Mouse (Mus musculus) frontal cortex, postnatal 10 days (tissue): ENCODE measurements at regions not wholly inside any gene's neighbourhood (a gene's known extent, or its start where the extent isn't known, plus 50 kb on each side); places are given as distances from the start of the nearest gene placed in this dataset.

Experiments
- DNase-seq, 2 experiments: peaks; one replicate each; pipeline ENCODE4 v3.0.0; 2022; ENCODE audit warnings: low spot score in 2 of 2, mixed read lengths in 1 of 2

DNA sequence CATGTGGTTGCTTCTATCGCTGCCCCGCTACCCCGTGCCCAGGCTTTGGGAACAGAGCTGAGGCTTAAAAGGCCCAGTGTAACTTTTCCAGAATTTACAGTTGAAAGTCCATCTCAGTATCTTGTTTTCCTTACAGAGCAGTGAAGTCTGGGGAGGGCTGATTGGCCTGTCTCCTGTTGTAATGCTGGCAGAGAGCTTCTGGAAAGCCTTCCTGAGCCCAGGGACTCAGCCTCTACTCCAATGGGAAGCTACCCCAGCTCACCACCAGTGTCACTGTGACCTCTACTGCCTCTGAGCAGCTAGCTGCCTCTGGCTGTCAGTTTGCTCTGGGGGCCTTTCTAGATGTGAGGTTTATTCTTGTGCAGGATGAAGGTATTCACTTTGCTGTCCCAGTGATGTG, 87.5 kb downstream of the Kcnrg start:
- no peak for DNase-seq

- no peak for DNase-seq
Observed at GRCm38 (mm10) chr14:61696290-61696842, 89.1 kb downstream of the Kcnrg start.

DNA sequence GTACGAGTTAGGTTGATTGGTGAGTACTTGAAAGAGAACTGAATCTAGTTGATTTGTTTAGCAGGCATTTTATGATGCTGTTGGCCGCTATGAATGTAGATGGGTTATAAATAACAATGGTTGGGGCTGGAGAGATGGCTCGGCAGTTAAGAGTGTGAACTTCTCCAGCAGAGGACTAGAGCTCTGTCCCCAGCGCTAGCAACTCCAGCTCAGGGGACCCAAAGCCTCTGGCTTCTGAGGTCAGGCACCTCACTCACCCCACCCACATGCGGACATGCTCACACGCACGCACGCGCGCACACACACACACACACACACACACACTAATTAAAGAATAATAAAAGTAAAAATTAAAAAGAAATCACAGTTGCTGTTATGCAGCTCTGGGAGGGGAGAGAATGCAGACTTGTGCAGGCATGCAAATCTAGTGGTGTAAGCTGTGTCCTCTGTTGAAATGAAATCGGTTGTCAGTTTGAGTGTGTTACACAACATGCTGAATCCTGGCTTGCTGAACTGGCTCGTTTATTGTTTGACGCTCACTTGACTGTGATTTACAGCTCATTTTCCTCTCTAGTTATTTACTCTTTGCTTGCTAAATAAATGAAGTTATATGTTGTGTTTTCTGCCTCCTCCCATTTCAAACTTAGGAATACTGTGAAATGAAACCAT, 89.8 kb downstream of the Kcnrg start:
- no peak for DNase-seq

GRCm38 (mm10) chr14:61697704-61698103, 90.4 kb downstream of the Kcnrg start:
- no peak for DNase-seq

GRCm38 (mm10) chr14:61698358-61699055, 91.2 kb downstream of the Kcnrg start:
- DNase-seq, result no peak

DNA sequence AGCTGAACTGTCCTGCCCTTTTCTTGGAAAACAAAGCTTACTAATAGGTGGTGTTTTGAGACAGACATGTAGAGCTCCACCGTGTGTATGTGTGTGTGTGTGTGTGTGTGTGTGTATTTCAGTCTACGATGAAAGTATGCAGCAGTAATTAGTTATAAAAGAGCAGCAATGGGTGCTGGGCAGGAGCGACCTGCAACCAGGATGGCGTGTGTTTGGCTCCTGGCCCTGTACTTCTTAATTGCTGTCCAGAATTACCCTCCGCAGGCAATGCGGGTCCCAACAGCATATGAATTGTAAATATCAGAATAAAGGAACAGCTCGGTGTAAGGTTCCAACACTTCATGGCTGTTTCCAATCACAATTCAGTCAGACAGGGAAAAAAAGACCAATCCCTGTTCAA, 92.4 kb downstream of the Kcnrg start:
- no peak for DNase-seq

GRCm38 (mm10) chr14:61701131-61701530, 93.9 kb downstream of the Kcnrg start:
- DNase-seq, result no peak

- no peak for DNase-seq
Observed at GRCm38 (mm10) chr14:61703916-61704315, 96.7 kb downstream of the Kcnrg start.

DNA sequence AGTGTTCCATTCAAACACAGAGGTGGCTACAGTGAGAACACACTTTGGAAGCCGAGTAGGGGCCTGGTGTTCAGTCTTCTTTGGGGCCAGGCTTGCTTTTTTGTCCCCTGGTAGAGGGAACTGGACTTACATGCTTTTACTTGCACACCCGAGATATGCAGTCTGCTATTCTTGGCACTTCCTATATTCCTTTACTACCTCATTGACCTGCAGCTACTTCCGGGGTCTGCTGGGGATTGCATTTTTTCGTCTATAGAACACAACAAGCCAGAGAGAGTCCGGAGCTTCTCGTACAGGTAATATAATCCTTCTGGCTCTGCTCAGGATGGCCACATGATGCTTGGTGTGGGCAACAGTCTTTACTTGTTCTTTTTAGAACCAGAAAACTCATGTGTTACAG, 99.7 kb downstream of the Kcnrg start:
- DNase-seq, result no peak

- no peak for DNase-seq
Observed at GRCm38 (mm10) chr14:61708331-61708730, 101.1 kb downstream of the Kcnrg start.

DNA sequence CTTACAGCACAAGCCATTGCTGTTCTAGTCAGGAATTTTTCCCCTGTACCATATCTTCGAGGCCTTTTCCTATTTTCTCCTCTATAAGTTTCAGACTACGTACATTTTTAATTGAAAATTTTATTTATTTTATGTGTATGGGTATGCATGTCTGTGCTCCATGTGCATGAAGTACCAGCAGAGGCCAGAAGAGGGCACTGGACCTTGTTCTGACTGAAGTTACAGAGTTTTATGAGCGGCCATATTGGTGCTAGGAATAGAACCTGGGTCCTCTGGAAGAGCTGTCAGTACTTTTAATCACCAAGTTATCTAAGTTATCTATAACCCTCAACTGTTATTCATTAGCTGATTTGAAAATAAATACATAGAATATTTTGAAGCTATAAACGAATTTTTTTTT, 108.5 kb downstream of the Kcnrg start:
- DNase-seq, result no peak

GRCm38 (mm10) chr14:61718392-61719124, 111.3 kb downstream of the Kcnrg start:
- no peak for DNase-seq

DNA sequence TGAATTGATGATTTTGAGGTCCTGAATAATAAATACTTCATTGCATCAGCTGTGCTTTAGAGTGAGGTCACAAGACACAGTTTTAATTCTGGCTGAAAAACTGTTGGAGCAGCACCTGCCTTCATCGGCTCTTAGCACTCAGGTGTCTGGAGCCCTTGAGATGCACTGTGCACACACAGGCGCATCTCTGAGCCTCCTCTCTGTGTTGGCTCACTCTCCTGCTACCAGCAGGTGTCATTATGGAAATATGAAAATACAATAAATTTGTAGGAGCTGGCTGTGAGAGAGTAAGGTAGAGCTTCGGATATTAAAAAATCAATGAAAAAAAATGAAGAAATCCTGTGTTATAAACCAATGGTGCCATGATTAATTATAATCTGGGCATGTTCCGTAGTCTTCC, 114.0 kb downstream of the Kcnrg start:
- DNase-seq, result no peak

DNA sequence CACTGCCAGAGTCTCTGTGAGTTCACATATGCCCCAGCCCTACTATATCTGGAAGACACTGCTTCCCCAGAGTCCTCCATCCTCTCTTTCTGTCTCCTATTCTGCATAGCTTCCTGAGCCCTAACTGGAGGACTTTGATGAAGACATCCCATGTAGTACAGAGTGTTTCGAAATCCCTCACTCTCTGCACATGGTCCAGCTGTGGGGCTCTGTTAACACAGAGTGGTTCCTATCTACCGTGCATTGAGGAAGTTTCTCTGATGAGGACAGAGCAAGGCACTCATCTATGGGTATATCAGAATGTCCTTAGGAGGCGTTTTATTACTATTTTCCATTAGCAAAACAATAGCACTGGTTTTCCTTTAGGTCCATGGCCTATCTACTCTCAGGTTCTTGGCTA, 117.7 kb downstream of the Kcnrg start:
- no peak for DNase-seq

DNA sequence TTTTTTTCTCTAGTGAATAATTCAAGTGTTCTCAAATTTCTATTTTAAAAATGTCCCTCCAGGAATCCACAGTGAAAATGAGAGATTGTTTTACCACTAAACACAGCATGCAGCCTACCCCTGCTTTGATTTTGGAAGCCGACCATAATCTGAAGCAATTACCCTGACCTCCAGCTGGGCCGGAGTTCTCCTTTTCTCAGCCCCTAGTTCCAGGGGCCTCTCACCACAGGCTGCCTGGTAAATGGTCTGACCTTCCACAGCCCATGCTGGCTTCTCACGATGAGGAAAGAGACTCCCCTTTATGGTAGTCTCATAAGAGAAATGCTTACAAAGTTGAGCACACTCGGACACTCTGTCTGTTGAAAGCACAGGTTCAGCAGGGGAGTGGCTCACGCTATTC, 121.3 kb downstream of the Kcnrg start:
- no peak for DNase-seq

DNA sequence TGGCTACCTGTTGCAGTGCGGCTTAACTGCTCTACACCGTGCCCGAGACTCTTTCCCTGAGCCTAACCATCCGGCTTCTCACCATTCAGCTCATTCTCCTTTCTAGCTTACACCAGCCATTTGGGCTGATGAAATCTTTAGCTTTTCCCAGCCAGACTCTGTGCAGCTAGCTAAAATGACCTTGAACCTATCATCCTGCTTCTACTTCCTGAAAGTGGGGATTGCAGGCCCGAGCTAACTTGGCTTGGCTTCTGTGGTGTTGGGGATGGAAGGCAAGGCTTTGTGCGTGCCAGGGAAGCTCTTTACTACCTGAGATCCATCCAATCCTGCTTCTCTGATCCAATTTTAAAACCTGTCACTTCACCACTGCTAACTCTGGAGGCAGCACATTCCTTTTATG, 128.3 kb downstream of the Kcnrg start:
- DNase-seq, result no peak

DNA sequence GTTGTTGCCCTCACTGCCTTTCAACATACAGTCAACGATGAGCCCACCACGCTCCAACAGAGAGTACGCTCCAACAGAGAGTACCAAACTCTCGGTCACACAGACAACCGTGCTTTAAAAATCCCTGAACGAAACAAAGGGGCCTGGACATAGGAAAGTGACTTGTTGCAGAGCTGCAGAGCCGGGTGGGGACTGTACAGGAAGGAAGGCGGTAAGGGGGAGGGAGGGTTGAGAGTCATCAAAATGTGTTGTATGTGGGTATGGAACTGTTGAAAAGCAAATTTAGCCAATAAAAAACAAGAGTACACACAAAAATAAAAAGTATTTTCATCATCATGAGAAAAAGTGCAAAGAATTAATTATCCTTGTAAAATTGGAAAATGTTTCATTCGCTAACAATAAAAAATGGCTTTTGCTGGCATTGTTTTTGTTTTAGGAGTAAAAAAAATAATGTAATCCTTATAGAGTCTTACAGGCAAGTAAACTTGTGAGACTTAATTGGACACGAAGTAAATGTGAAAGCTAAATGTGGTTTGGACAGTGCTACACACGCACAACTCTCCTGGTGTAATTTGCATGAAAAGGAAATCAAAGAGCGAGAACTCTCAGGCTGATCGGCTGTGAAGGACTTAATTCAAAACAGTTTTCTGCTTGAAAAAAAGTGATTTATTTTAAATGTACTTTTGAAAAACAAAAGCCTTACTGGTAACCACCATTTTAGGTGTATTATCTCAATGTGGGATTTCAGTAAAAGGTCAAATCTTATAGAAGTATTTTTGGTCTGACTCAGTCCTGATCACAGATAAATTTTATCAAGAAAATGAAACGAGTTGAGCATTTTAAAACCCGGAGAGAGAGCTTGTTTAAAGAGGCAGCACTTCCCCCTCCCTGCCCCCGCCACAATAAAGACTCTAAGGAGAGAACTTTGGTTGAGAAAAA, 129.4 kb downstream of the Kcnrg start:
- DNase-seq, result no peak

GRCm38 (mm10) chr14:61737504-61738040, 130.3 kb downstream of the Kcnrg start:
- DNase-seq, result no peak

GRCm38 (mm10) chr14:61739453-61739852, 132.2 kb downstream of the Kcnrg start:
- no peak for DNase-seq

GRCm38 (mm10) chr14:61743855-61744408, 136.7 kb downstream of the Kcnrg start:
- DNase-seq, result no peak

- DNase-seq, result no peak
Observed at GRCm38 (mm10) chr14:61753421-61753820, 146.2 kb downstream of the Kcnrg start.
